Mouse (Mus musculus) yolk sac, embryonic 10.5 days (tissue): ENCODE measurements around the gene Mast4.

ENCODE experiments used
- DNase-seq: peaks from one replicate; pipeline ENCODE4 v3.0.0-alpha.2; 2017; ENCODE audit warnings: low spot score

Mast4 gene

GRCm38 (mm10) chr13:103316777-103317367, 17.4 kb downstream of the Mast4 start:
- no peak for DNase-seq

DNA sequence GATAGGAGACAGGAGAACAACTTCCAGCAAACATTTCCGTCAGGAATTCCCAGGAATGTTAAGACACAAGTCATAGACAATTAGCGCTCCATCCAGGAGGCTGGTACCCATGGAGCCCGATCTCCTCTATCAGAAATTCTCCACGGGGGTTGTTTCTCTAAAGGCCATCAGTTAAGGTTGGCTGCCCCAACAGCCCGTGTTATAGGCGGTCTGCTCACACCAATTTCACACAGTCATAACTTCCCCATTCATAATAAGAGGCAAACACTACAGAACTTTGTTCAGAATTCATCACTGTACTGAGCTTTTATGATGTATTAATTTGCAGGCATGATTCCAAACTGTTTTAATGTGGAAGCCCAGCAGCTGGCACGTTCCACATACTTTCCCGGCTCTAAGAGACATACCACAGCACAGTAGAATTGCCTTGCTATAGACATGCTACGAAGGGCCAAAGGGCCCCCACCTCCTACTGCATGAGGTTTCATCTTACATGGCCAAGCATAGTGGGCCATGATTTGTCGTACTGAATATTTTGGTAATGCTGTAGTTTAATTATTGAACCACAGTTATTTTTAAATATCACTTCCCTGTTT, 19.1 kb downstream of the Mast4 start:
- DNase-seq = no peak

GRCm38 (mm10) chr13:103308296-103308695, 26.0 kb downstream of the Mast4 start:
- DNase-seq = no peak

GRCm38 (mm10) chr13:103303826-103304225, 30.5 kb downstream of the Mast4 start:
- DNase-seq = no peak

- no peak for DNase-seq
These were observed 31.8 kb downstream of the Mast4 start for GRCm38 (mm10) chr13:103302508-103302907.

DNA sequence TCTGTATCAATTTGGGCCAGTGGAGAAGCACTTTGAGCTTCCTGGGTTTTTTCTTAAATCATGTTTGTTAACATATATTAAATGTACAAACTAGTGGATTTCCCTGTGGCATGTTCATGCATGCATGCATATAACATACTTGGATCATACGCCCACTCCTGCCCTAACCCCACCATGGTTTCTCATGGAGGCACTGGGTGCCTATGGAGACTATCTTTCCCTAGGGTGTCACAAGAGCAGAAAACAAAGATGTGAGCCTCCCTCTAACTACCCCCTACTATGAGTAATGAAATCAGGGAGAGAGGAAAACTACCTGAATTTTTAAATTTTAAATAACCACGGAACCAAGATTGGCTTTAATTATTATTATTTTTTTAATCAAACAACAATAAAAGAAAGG, 32.2 kb downstream of the Mast4 start:
- DNase-seq = no peak

DNA sequence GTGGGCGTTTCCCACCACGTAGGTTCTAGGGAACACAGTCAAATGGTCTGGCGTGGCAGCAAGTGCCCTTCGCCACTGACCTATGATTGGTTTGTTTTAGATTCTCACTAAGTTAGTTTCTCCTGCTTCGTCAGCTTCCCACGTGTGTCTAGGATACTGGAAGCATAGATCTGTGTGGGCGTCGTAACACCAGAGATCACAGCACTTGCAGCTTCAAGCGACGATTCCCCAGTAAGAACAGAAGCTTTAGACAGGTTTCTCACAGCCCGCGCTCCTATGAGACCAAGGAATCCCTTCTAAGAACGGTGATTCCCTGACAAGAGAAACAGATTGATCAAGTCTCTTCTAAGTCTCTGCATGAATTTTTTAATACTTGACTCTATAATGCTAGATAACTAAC, 39.9 kb downstream of the Mast4 start:
- no peak for DNase-seq

DNA sequence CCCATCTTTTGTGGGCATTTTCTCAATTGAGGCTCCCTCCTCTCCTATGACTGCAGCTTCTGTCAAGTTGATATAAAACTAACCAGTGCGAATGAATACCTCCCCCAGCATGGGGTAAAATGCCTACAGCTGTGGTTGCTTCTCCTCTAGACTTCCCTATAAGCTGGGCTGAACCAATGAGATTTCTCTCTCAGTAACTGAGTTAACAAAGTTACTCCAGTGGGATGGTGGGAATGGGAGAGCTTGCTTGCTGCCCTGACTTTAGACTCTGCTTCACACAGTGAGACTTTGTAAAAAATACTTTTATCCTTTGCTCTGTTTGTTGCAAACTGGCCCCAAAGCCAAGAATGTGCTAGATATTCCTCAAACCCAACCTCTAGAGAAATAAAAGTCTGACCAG, 41.2 kb downstream of the Mast4 start:
- DNase-seq = no peak

DNA sequence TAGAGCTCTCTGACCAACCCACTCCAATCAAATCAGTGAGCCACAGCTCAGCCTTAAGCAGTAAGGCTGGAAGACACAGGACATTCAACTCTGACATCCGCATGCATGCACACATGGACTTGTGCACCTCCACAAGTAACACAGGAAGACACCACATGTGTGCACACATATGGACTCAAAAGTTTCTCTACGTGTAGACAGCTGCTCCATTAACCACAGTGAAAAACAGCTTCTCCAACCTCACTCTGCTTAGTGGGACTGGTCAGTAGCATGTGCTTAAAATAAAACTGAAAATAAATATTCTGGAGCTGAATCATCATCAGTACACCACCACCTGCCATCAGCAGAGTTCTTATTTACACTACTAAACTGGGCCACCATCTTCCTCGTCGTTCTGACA, 43.2 kb downstream of the Mast4 start:
- DNase-seq = no peak

DNA sequence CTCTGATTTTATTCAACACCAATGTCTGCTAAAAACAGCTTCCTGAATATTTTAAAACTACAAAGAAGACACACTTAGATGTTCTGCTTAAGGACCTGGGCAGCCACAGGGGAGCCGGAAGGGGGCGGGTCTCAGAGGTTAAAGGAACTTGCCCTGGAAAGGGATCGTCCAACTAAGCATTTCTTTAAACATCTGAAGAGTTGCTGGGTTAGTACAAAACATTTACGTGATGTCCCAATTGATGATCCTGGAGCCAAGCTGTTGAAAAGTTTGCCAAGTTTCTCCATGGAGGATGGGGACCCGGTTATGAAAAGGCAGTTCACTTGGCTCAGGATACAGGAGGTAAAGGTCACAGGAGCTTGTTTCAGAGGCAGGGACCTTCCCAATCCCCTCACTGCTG, 48.5 kb downstream of the Mast4 start:
- DNase-seq = no peak

DNA sequence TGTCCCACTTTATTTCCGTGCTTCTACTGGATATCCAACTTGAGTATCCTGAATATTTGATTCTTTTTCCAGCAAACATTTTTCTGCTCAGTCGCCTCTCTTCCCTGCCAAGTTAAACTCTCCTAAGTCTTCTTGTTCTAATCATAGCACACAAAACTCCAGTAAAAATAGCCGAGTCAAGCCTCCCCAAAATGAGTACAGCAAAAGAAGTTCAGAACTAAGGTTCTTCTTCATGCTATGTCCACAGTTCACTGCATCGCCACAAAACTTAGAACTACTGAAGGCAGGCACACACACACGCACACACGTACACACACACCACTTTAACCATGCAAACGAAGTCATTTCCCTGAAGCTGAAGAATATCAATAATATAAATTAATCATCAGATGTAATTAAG, 49.3 kb downstream of the Mast4 start:
- no peak for DNase-seq

GRCm38 (mm10) chr13:103270856-103271391, 63.4 kb downstream of the Mast4 start:
- DNase-seq = no peak

DNA sequence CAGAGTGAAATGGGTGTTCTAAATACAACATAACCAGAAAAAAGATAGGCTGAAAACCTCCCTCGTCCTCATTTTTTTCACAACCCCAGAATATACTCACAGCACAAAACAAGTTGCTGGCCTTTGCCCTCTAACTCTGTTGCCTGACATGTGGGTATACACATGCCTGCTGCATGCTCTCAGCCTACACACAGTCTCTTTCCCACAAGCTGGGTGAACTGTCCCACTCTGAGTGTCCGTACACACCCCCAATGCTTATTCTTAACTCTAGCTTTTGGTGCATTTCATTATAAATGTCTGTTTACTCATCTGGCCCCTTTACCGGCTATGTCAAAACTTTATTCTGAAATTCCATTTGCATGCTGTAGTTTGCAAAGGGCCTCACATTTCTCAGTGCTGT, 71.6 kb downstream of the Mast4 start:
- no peak for DNase-seq

DNA sequence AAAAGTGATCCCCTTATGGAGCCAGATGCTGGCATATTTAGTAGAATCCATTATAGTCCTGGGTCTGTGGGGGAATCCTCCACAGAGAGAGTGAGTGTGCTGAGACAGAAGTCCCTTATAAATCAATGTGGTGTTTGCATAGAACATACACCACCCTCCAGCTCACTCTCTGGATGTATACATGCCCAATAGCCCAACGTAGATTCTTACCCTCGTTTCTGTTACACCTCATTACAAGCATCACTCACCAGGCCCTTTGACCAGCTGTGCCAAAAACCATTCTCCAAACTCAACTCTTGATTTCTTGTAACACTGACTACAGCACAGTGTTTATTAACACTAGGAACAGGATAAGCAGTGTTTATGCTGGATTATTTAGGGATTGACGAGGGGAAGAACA, 72.2 kb downstream of the Mast4 start:
- no peak for DNase-seq

DNA sequence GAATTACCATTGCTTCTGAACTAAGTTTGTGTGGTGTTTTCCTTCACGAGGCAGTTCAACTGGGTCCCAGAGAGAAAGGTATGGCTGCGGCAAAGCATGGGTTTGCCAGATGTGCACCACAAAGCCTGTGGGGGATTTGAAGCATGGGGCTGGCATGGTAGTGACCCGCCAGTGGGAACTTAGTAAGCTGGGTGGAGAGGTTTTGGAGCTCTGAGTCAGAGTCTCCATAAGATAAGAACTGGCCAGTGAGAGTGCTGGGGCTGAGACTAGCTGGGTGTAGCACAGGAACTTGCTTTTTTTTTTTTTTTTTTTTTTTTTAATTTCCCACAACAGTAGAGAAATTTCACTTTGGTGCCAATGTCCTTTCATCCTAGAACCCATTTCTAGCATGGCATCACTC, 73.9 kb downstream of the Mast4 start:
- DNase-seq = no peak

DNA sequence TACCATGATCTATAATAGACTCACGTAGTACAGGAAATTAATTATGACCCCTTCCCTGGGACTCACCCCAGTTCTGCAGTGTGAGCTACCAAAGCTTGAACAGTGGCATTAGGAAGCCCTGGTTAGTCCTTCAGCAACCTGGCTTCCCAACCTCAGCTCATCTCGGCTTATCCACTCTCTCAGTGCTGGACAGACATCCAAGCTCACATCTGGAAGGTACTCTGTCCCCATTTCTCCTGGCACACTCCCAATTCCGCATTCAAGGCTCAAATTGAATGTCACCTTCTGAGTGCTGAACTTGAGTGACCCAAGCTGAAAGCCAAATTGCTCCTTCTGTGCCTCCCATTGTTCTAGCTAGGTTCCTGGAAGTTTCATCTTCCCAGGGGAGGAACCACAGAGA, 76.2 kb downstream of the Mast4 start:
- DNase-seq = no peak

GRCm38 (mm10) chr13:103254861-103255260, 79.4 kb downstream of the Mast4 start:
- DNase-seq = no peak

- DNase-seq = no peak
These were observed 81.2 kb downstream of the Mast4 start for GRCm38 (mm10) chr13:103253077-103253476.

- DNase-seq = no peak
These were observed 85.9 kb downstream of the Mast4 start for GRCm38 (mm10) chr13:103248102-103249054.

GRCm38 (mm10) chr13:103246973-103247718, 87.2 kb downstream of the Mast4 start:
- no peak for DNase-seq

GRCm38 (mm10) chr13:103245431-103245830, 88.9 kb downstream of the Mast4 start:
- DNase-seq = no peak

GRCm38 (mm10) chr13:103244053-103244452, 90.2 kb downstream of the Mast4 start:
- DNase-seq = no peak
